Mouse (Mus musculus) heart, postnatal 0 days (tissue): ENCODE measurements around the gene BC028528. TPM values are rescaled to one million over a fixed set of nuclear protein-coding genes. Genes with fewer than 3 reads are reported as not detected.

Experiments used
- ATAC-seq: fragments of 200-750 bp; cut with Nextera tagmentation; 2 replicates; pipeline ENCODE4 v1.8.0; 2017; ENCODE audit warnings: low read depth, moderate number of reproducible peaks, moderate library complexity; ENCODE audit not compliant: insufficient read depth
- DNase-seq: peaks from one replicate; pipeline ENCODE4 v3.0.0-alpha.2; 2016; ENCODE audit warnings: low spot score
- H3K27ac ChIP-seq: fragments of 300-500 bp; sonication (generic); 2 replicates; pipeline ENCODE4 v1.5.1; 2014; ENCODE audit warnings: low read depth, mild to moderate bottlenecking
- H3K27me3 ChIP-seq: fragments of 300-500 bp; sonication (generic); 2 replicates; pipeline ENCODE4 v1.6.1; 2014; ENCODE audit warnings: low read length, mixed read lengths; ENCODE audit not compliant: control insufficient read depth, insufficient read depth
- H3K36me3 ChIP-seq: fragments of 300-500 bp; sonication (generic); replicated peaks from 2 replicates; pipeline ENCODE4 v1.6.1; 2014; ENCODE audit warnings: low read length, mixed read lengths; ENCODE audit not compliant: control insufficient read depth, insufficient read depth
- H3K4me1 ChIP-seq: fragments of 300-500 bp; sonication (generic); 2 replicates; pipeline ENCODE4 v1.6.1; 2014; ENCODE audit warnings: antibody characterized with exemption; ENCODE audit not compliant: control insufficient read depth, insufficient read depth
- H3K4me2 ChIP-seq: fragments of 300-500 bp; sonication (generic); 2 replicates; pipeline ENCODE4 v1.6.1; 2014; ENCODE audit warnings: low read depth, mild to moderate bottlenecking, low read length, moderate library complexity
- H3K4me3 ChIP-seq: fragments of 300-500 bp; sonication (generic); 2 replicates; pipeline ENCODE4 v1.5.1; 2014; ENCODE audit warnings: low read depth, low read length
- H3K9ac ChIP-seq: fragments of 300-500 bp; sonication (generic); replicated peaks from 2 replicates; pipeline ENCODE4 v1.6.1; 2014; ENCODE audit warnings: low read depth, low read length, mixed read lengths
- H3K9me3 ChIP-seq: fragments of 300-500 bp; sonication (generic); replicated peaks from 2 replicates; pipeline ENCODE4 v1.6.1; 2016; ENCODE audit warnings: low read length; ENCODE audit not compliant: control insufficient read depth
- CTCF ChIP-seq: IDR thresholded peaks from 2 replicates; pipeline ENCODE4 v1.5.1; 2016; ENCODE audit warnings: antibody characterized with exemption, control low read depth, low read depth
- EP300 ChIP-seq: IDR thresholded peaks from 2 replicates; pipeline ENCODE4 v1.6.1; 2016; ENCODE audit warnings: antibody characterized with exemption, low read depth
- WGBS: fragments of 180-500 bp; shearing (Covaris S2); extraction: QIAGEN DNeasy Blood & Tissue Kit; methylation state at CpG from one replicate; pipeline ENCODE4 v1.1.7; 2014; 5-methylcytosine and 5-hydroxymethylcytosine counted together
- polyA plus RNA-seq: library from polyadenylated mRNA; unstranded; fragments of >200 nt; fragmentation: Nextera tagmentation; extraction: Ambion mirVana; gene quantifications from 2 replicates; pipeline ENCODE4 v1.2.1, GENCODE M21; 2015
- total RNA-seq: library from RNA; depleted of rRNA; stranded (reverse); fragments of >200 nt; gene quantifications from 2 replicates; pipeline ENCODE4 v1.2.3, GENCODE M21; 2014; ENCODE audit warnings: low replicate concordance

Gene BC028528
- total and polyA plus RNA-seq, 2 experiments from 2014 or later = 5.3 to 38.0 TPM

GRCm38 (mm10) chr3:95870976-95871375 is 20.8 kb downstream of the BC028528 start:
- peak overlapping the region; percentile 69 for H3K4me3 ChIP-seq
- peak overlapping the region; percentile 92 for H3K27ac ChIP-seq
- H3K9me3 ChIP-seq = no peaks in the 10 kb centered on the region
- WGBS = 5% methylated on average over 15 of the region's 15 CpGs
- peak; percentile 16; the same call in 1 of the 2 replicates for ATAC-seq
- DNase-seq = no peak
- peaks cover 36% of the 10 kb centered on the region for H3K36me3 ChIP-seq
- TF ChIP-seq EP300 (no peak), CTCF (no peak)
- H3K9ac ChIP-seq = peak overlapping the region; percentile 85
- H3K27me3 ChIP-seq = no peaks in the 10 kb centered on the region
- peak overlapping the region; percentile 78 for H3K4me2 ChIP-seq
- peaks cover 19% of the 10 kb centered on the region for H3K4me1 ChIP-seq

DNA sequence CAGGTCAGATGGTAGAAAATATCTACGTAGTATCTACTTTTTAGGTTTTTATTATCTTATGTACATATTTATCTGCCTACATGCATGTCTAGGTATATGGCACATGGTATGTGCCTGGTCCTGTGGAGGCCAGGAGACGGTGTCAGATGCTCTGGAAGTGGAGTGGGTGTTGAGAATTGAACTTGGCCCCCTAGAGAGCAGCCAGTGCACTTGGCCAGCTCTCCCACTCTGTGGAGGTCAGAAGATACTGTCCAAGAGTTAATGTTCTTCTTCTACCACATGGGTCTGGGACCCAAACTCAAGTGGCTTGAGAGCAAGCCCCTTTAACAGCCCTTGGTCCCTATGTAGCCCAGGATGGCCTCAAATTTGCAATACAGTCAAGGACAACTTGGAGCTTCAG is 24.4 kb downstream of the BC028528 start:
- no peaks in the 10 kb centered on the region for H3K27me3 ChIP-seq
- H3K27ac ChIP-seq = no peak overlapping the region
- H3K9me3 ChIP-seq = no peaks in the 10 kb centered on the region
- no peak overlapping the region for H3K4me3 ChIP-seq
- no peak overlapping the region for H3K9ac ChIP-seq
- no peak overlapping the region for H3K4me2 ChIP-seq
- H3K36me3 ChIP-seq = peaks cover 62% of the 10 kb centered on the region
- DNase-seq = no peak
- peaks cover 14% of the 10 kb centered on the region for H3K4me1 ChIP-seq
- 76% methylated on average over 2 of the region's 2 CpGs for WGBS
- no peak for TF ChIP-seq CTCF
- no peak for TF ChIP-seq EP300
- no peak for ATAC-seq

DNA sequence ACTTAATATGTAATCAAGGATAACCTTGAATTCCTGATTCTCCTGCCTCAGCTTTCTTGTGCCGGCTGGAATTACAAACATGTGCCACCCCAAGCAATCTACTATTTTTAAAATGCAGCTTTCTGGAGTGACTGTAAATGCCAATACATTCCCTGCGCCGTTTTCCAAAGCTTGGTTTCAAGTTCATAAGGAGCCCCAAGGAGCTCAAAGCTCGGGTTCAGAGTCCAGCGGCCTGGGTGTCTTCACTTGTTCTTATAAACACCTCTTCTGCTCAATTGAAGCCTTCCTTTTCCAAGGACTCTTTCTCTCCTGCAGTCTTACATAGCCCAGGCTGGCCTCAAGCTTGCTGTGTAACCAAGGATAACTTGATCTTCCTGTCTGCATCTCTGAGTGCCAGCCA is 25.7 kb downstream of the BC028528 start:
- 80% methylated on average over 5 of the region's 5 CpGs for WGBS
- peaks cover 62% of the 10 kb centered on the region for H3K36me3 ChIP-seq

GRCm38 (mm10) chr3:95865571-95865970 is 26.2 kb downstream of the BC028528 start:
- Histone ChIP-seq H3K27ac (no peak overlapping the region), H3K4me2 (no peak overlapping the region), H3K4me1 (peaks cover 4% of the 10 kb centered on the region), H3K9me3 (no peaks in the 10 kb centered on the region), H3K4me3 (no peak overlapping the region), H3K9ac (no peak overlapping the region), H3K27me3 (no peaks in the 10 kb centered on the region), H3K36me3 (peaks cover 62% of the 10 kb centered on the region)
- TF ChIP-seq EP300 (no peak), CTCF (no peak)
- no peak for DNase-seq
- 90% methylated on average over 20 of the region's 20 CpGs for WGBS
- no peak for ATAC-seq

More for the DNA sequence above, 25.7 kb downstream of the BC028528 start:
- Histone ChIP-seq H3K4me3 (no peak overlapping the region), H3K4me1 (peaks cover 8% of the 10 kb centered on the region), H3K4me2 (no peak overlapping the region), H3K27ac (no peak overlapping the region), H3K27me3 (no peaks in the 10 kb centered on the region), H3K9ac (no peak overlapping the region), H3K9me3 (no peaks in the 10 kb centered on the region)
- no peak for ATAC-seq
- TF ChIP-seq EP300 = no peak
- TF ChIP-seq CTCF = no peak
- no peak for DNase-seq

DNA sequence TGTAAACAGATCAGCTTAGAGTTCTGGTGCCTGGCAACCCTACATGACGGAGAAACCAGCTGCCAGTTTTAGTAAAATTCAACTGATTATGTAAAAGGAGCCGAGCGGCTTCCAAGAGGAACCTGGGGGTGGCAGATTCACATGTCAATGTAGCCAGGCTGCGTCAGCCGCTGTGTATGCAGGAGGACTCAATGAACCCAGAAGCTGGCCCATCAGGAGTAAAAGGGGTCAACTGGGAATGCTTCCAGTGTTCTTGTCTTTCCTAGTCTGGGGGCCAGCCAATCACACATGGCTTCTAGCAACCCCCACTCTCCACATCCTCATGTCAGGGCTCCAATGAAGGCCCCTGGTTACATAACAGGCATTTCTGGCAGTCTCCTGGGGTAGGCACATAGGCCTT is 26.8 kb downstream of the BC028528 start:
- peaks cover 60% of the 10 kb centered on the region for H3K36me3 ChIP-seq

GRCm38 (mm10) chr3:95863578-95863977 is 28.2 kb downstream of the BC028528 start:
- Histone ChIP-seq H3K36me3 (peaks cover 47% of the 10 kb centered on the region), H3K9ac (no peak overlapping the region), H3K4me2 (no peak overlapping the region), H3K4me3 (no peak overlapping the region), H3K9me3 (no peaks in the 10 kb centered on the region), H3K27me3 (no peaks in the 10 kb centered on the region), H3K4me1 (no peaks in the 10 kb centered on the region), H3K27ac (no peak overlapping the region)
- WGBS = 55% methylated on average over 7 of the region's 7 CpGs
- no peak for DNase-seq
- TF ChIP-seq CTCF (no peak), EP300 (no peak)
- ATAC-seq = no peak

More for the DNA sequence above, 26.8 kb downstream of the BC028528 start:
- no peak for TF ChIP-seq CTCF
- TF ChIP-seq EP300 = no peak
- DNase-seq = no peak
- Histone ChIP-seq H3K27me3 (no peaks in the 10 kb centered on the region), H3K9ac (no peak overlapping the region), H3K27ac (no peak overlapping the region), H3K4me1 (no peaks in the 10 kb centered on the region), H3K9me3 (no peaks in the 10 kb centered on the region), H3K4me3 (no peak overlapping the region), H3K4me2 (no peak overlapping the region)
- WGBS = 77% methylated on average over 5 of the region's 5 CpGs
- no peak for ATAC-seq
